Mouse (Mus musculus): ENCODE data around the gene Acadvl.

- no peak for TF ChIP-seq USF1 (IDR thresholded peaks at IDR 0.05; ENCODE audit: low read depth)
- TF ChIP-seq CTCF (IDR thresholded peaks at IDR 0.05; ENCODE audit: control insufficient read depth, insufficient read depth, insufficient read length), result no peak
- no peak for TF ChIP-seq MAX (IDR thresholded peaks at IDR 0.05)
- TF ChIP-seq FOSL1 (IDR thresholded peaks at IDR 0.05; ENCODE audit: insufficient read depth, low read length, poor library complexity, severe bottlenecking), result no peak
- TF ChIP-seq MYOD1 (IDR thresholded peaks at IDR 0.05; ENCODE audit: control insufficient read depth, insufficient read length, low read depth), result no peak
These were observed 1.8 kb downstream of the Acadvl start for GRCm38 (mm10) chr11:70013408-70013807.

Measured in C2C12 (cell line).